Mouse (Mus musculus): ENCODE measurements at regions not wholly inside any gene's neighbourhood (a gene's known extent, or its start where the extent isn't known, plus 50 kb on each side); places are given as distances from the start of the nearest gene placed in this dataset.
A peak's percentile ranks its signal among the peaks of the same experiment; 100 is the strongest.
"Not testable (repeated sequence)": the region's sequence is repeated elsewhere in the genome, so short reads cannot be mapped to it uniquely, and the experiment has no call there.

- DNase-seq (ENCODE audit: low read depth, low spot score) = not testable (repeated sequence)
These were observed 112.3 kb downstream of the Nus1 start for GRCm38 (mm10) chr10:52529661-52530060.

- no peak for DNase-seq (ENCODE audit: low read depth, low spot score)
These were observed 113.5 kb downstream of the Nus1 start for GRCm38 (mm10) chr10:52530846-52531245.

GRCm38 (mm10) chr10:52533278-52533892, 116.0 kb downstream of the Nus1 start:
- DNase-seq (ENCODE audit: low read depth, low spot score) = peak; percentile 8

GRCm38 (mm10) chr10:52533893-52534287, 116.5 kb downstream of the Nus1 start:
- DNase-seq (ENCODE audit: low read depth, low spot score) = peak; percentile 57

GRCm38 (mm10) chr10:52545566-52545965, 128.2 kb downstream of the Nus1 start:
- peak; percentile 68 for DNase-seq (ENCODE audit: low read depth, low spot score)

GRCm38 (mm10) chr10:52577383-52577782, 113.0 kb upstream of the Slc35f1 start:
- DNase-seq (ENCODE audit: low read depth, low spot score) = no peak

GRCm38 (mm10) chr10:52577795-52578194, 112.5 kb upstream of the Slc35f1 start:
- no peak for DNase-seq (ENCODE audit: low read depth, low spot score)

GRCm38 (mm10) chr10:52578238-52578832, 112.0 kb upstream of the Slc35f1 start:
- DNase-seq (ENCODE audit: low read depth, low spot score) = no peak

- DNase-seq (ENCODE audit: low read depth, low spot score) = no peak
These were observed 96.6 kb upstream of the Slc35f1 start for GRCm38 (mm10) chr10:52593780-52594179.
